Mouse (Mus musculus) liver, embryonic 14.5 days (tissue): ENCODE measurements around the gene Iqcf1. TPM values are rescaled to one million over a fixed set of nuclear protein-coding genes. Genes with fewer than 3 reads are reported as not detected.

ENCODE experiments used
- ATAC-seq: fragments of 200-750 bp; cut with Nextera tagmentation; 2 replicates; pipeline ENCODE4 v1.8.0; 2017; ENCODE audit warnings: moderate number of reproducible peaks, mild to moderate bottlenecking, moderate library complexity; ENCODE audit not compliant: insufficient read depth
- DNase-seq, 3 experiments: peaks; one replicate each; pipeline ENCODE4 v3.0.0-alpha.2; 2012 to 2013; ENCODE audit warnings: low read depth in 3 of 3, low spot score in 3 of 3
- H3K27ac ChIP-seq: fragments of 300-500 bp; sonication (generic); 2 replicates; pipeline ENCODE4 v1.5.1; 2014; ENCODE audit warnings: moderate library complexity, mild to moderate bottlenecking, control low read depth, inconsistent platforms
- H3K27me3 ChIP-seq: fragments of 300-500 bp; sonication (generic); 2 replicates; pipeline ENCODE4 v1.6.1; 2014; ENCODE audit warnings: mild to moderate bottlenecking, low read length, moderate library complexity; ENCODE audit not compliant: control insufficient read depth, insufficient read depth
- H3K36me3 ChIP-seq: fragments of 300-500 bp; sonication (generic); replicated peaks from 2 replicates; pipeline ENCODE4 v1.6.1; 2014; ENCODE audit warnings: low read depth; ENCODE audit not compliant: control insufficient read depth, insufficient read depth
- H3K4me1 ChIP-seq, 2 experiments: fragments of 200-500 bp in 1 of 2; fragments of 300-500 bp in 1 of 2; sonication (generic) in 1 of 2; replicated peaks; 2 replicates each; pipeline ENCODE4 v1.6.1; 2012 to 2014; ENCODE audit warnings: antibody characterized with exemption in 1 of 2, inconsistent platforms in 1 of 2, low read length in 1 of 2; ENCODE audit not compliant: control insufficient read depth in 2 of 2, insufficient read depth in 2 of 2
- H3K4me2 ChIP-seq: fragments of 300-500 bp; sonication (generic); 2 replicates; pipeline ENCODE4 v1.6.1; 2014; ENCODE audit warnings: low read depth, mild to moderate bottlenecking, control low read depth, moderate library complexity
- H3K4me3 ChIP-seq, 2 experiments: fragments of 200-500 bp in 1 of 2; fragments of 300-500 bp in 1 of 2; sonication (generic) in 1 of 2; 2 replicates each; pipeline ENCODE4 v1.5.1; 2012 to 2014; ENCODE audit warnings: low read depth in 2 of 2, low read length in 2 of 2, mild to moderate bottlenecking in 2 of 2, control low read depth in 1 of 2, inconsistent platforms in 1 of 2, moderate library complexity in 1 of 2; ENCODE audit not compliant: insufficient read depth in 1 of 2
- H3K9ac ChIP-seq: fragments of 300-500 bp; sonication (generic); replicated peaks from 2 replicates; pipeline ENCODE4 v1.6.1; 2014; ENCODE audit warnings: mild to moderate bottlenecking, control low read depth, moderate library complexity
- H3K9me3 ChIP-seq: fragments of 300-500 bp; sonication (generic); 2 replicates; pipeline ENCODE4 v1.6.1; 2016; ENCODE audit warnings: low read length, mixed read lengths; ENCODE audit not compliant: control insufficient read depth
- CTCF ChIP-seq: IDR thresholded peaks from 2 replicates; pipeline ENCODE4 v1.5.1; 2016; ENCODE audit warnings: antibody characterized with exemption, low read depth, control low read depth
- EP300 ChIP-seq: IDR thresholded peaks from 2 replicates; pipeline ENCODE4 v1.6.1; 2016; ENCODE audit warnings: antibody characterized with exemption, low read depth
- WGBS: fragments of 180-500 bp; shearing (Covaris S2); extraction: QIAGEN DNeasy Blood & Tissue Kit; methylation state at CpG from one replicate; pipeline ENCODE4 v1.1.7; 2014; ENCODE audit not compliant: insufficient replicate concordance; 5-methylcytosine and 5-hydroxymethylcytosine counted together
- polyA plus RNA-seq, 2 experiments: library from polyadenylated mRNA; depleted of rRNA in 1 of 2; stranded (reverse) in 1 of 2; unstranded in 1 of 2; fragments of >200 nt; fragmentation: Nextera tagmentation in 1 of 2; extraction: Ambion mirVana in 1 of 2; gene quantifications; 2 replicates each; pipeline versions ENCODE4 v1.2.1 to v1.2.3; 2012 to 2014

Gene Iqcf1
- polyA plus RNA-seq, 2 experiments: not detected

- WGBS: under 1% methylated on average over 41 of the region's 41 CpGs
Measured at GRCm38 (mm10) chr9:106476924-106477484, 22.8 kb upstream of the Iqcf1 start, which contains the start of gene Parp3. Parp3 (minus strand) TSS chr9:106476949.

GRCm38 (mm10) chr9:106477649-106478048 is 22.1 kb upstream of the Iqcf1 start:
- TF ChIP-seq EP300: no peak
- no peak for TF ChIP-seq CTCF
- peak overlapping the region; percentile 55 for H3K9ac ChIP-seq
- no peaks in the 10 kb centered on the region for H3K9me3 ChIP-seq
- H3K4me3 ChIP-seq: peak overlapping the region; percentile 63 to 75
- ATAC-seq (no peak), DNase-seq (no peak)
- WGBS: under 1% methylated on average over 16 of the region's 16 CpGs
- no peaks in the 10 kb centered on the region; the same call in 1 of the 2 replicates for H3K36me3 ChIP-seq
- no peak overlapping the region for H3K27ac ChIP-seq
- H3K4me1 ChIP-seq: peaks cover 6 to 12% of the 10 kb centered on the region in 2 experiments; a peak in 3 of 4 replicates
- no peaks in the 10 kb centered on the region for H3K27me3 ChIP-seq
- peak overlapping the region; percentile 92 for H3K4me2 ChIP-seq

More at GRCm38 (mm10) chr9:106476924-106477484, 22.8 kb upstream of the Iqcf1 start, which contains the start of gene Parp3:
- Histone ChIP-seq H3K4me1 (peaks cover 6 to 12% of the 10 kb centered on the region in 2 experiments; a peak in 3 of 4 replicates), H3K9ac (peak within 1 kb of the TSS; percentile 55), H3K36me3 (no peaks in the 10 kb centered on the region), H3K27me3 (no peaks in the 10 kb centered on the region), H3K27ac (no peak within 1 kb of the TSS), H3K4me2 (peak within 1 kb of the TSS; percentile 92), H3K9me3 (no peaks in the 10 kb centered on the region), H3K4me3 (peak within 1 kb of the TSS; percentile 63 to 75)
- DNase-seq (peak; percentile 99 to 100 (median 100)), ATAC-seq (peak; percentile 99)
- TF ChIP-seq EP300 (no peak), CTCF (peak; percentile 98)

GRCm38 (mm10) chr9:106478101-106478500 is 21.7 kb upstream of the Iqcf1 start:
- ATAC-seq (no peak), DNase-seq (no peak)
- peak overlapping the region; percentile 55 for H3K9ac ChIP-seq
- H3K36me3 ChIP-seq: no peaks in the 10 kb centered on the region; the same call in 1 of the 2 replicates
- peak overlapping the region; percentile 63 to 75 for H3K4me3 ChIP-seq
- TF ChIP-seq EP300 (no peak), CTCF (no peak)
- no peaks in the 10 kb centered on the region for H3K27me3 ChIP-seq
- H3K4me1 ChIP-seq: peaks cover 6 to 12% of the 10 kb centered on the region in 2 experiments; a peak in 3 of 4 replicates
- peak overlapping the region; percentile 92 for H3K4me2 ChIP-seq
- 62% methylated on average over 9 of the region's 9 CpGs for WGBS
- no peak overlapping the region for H3K27ac ChIP-seq
- no peaks in the 10 kb centered on the region for H3K9me3 ChIP-seq

- Histone ChIP-seq H3K27ac (no peak overlapping the region), H3K4me1 (peaks cover 6 to 12% of the 10 kb centered on the region in 2 experiments; a peak in 3 of 4 replicates), H3K4me3 (no peak overlapping the region), H3K36me3 (no peaks in the 10 kb centered on the region; the same call in 1 of the 2 replicates), H3K27me3 (no peaks in the 10 kb centered on the region), H3K4me2 (no peak overlapping the region), H3K9ac (no peak overlapping the region), H3K9me3 (no peaks in the 10 kb centered on the region)
- DNase-seq: no peak
- ATAC-seq: no peak
- 82% methylated on average over 7 of the region's 7 CpGs for WGBS
- TF ChIP-seq CTCF (no peak), EP300 (no peak)
Measured at GRCm38 (mm10) chr9:106480541-106480940, 19.2 kb upstream of the Iqcf1 start.

GRCm38 (mm10) chr9:106481075-106481474 is 18.7 kb upstream of the Iqcf1 start:
- WGBS: 67% methylated on average over 15 of the region's 15 CpGs
- no peaks in the 10 kb centered on the region for H3K27me3 ChIP-seq
- no peaks in the 10 kb centered on the region for H3K9me3 ChIP-seq
- H3K4me1 ChIP-seq: peaks cover 6 to 12% of the 10 kb centered on the region in 2 experiments; a peak in 3 of 4 replicates
- DNase-seq: no peak
- H3K9ac ChIP-seq: no peak overlapping the region
- no peak overlapping the region for H3K27ac ChIP-seq
- H3K36me3 ChIP-seq: no peaks in the 10 kb centered on the region; the same call in 1 of the 2 replicates
- ATAC-seq: no peak
- no peak overlapping the region for H3K4me3 ChIP-seq
- TF ChIP-seq CTCF: no peak
- TF ChIP-seq EP300: no peak
- no peak overlapping the region for H3K4me2 ChIP-seq
